Mouse (Mus musculus): ENCODE measurements around the gene Kng1.

DNA sequence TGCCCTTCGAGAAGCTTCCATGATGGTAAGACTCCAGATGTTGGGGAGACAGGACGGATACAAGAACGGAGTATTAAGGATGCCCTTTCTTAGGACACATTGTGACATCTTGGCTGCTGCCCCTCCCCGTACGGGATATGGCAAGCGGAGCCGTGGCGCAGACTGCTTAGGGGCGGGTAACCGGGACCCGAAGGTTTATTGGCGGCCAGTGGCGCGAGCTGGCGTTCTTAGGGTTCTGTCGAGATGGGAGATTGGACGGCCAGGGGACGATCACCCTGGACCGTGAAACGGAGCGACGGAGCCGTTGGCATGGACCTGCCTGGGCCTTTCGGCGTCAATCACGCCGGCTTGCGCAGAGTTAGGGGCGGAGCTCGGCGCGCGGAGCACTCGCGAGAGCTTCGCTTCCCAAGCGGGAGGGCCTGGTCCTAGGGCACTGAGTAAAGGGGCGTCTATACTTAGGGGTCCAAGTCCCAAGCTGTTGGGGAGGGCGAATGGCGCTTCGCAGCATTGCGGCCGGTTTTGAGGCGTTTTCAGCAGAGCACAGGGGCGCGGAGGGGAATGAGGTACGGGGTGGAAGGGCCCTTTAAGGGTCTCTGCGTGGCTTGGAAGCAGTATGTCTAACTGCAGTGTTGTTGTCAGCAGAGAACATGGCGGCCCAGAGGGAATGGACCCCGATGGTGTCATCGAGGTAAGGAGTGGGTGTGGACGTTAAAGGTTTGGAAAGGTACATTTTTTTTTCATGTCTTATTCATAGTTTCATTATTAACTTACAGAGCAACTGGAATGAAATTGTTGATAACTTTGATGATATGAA, 50.5 kb downstream of the Kng1 start:
- 0 out of 2 replicates have a peak, but pooled peaks have one; percentile 64 for TF ChIP-seq POLR2A (IDR thresholded peaks at IDR 0.05; ENCODE audit: extremely low read depth, insufficient read depth, low read length)
- TF ChIP-seq CTCF (IDR thresholded peaks at IDR 0.05; ENCODE audit: low read depth, low read length) = no peak

Measured in liver, adult 2 months (tissue).